Mouse (Mus musculus): ENCODE data around the gene Gm4070. TPM values are rescaled to one million over a fixed set of nuclear protein-coding genes. Genes with fewer than 3 reads are reported as not detected.
"Not testable (repeated sequence)": the region's sequence is repeated elsewhere in the genome, so short reads cannot be mapped to it uniquely, and the experiment has no call there.

Gm4070 gene
- 0.34 TPM in 1 of 2 replicates, not detected in the other for polyA plus RNA-seq (2014; fragmentation: Nextera tagmentation; extraction: Ambion mirVana)

DNA sequence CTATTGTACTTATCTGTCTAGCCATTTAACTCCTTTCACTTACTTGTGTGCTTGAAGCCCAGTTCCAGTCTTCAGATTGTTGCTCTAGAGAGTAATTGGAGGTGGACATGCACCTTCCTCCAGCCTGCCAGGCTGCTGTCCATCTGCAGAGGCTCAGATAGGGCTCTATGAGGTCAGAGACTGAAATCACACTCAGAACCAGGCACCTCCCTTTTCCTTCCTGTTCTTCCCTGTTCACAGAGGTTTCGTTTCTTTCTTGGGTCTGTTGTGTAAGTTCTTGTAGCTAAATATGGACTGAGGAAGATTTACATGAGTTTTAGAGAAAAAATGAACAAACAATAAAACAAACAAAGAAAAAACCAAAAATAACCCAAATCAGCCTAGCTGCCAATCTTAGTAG, at the start of gene Gm4070:
Gene Gm4070 (minus strand): TSS at position 156 of the 400 bp plus-strand sequence.
- not testable (repeated sequence) for H3K9ac ChIP-seq (replicated peaks; ENCODE audit: low read length); H3K27ac ChIP-seq (replicated peaks; ENCODE audit: low read depth, low read length); H3K9me3 ChIP-seq (replicated peaks; ENCODE audit: control insufficient read depth, low read length); DNase-seq (ENCODE audit: low spot score); H3K36me3 ChIP-seq (replicated peaks; ENCODE audit: control insufficient read depth, insufficient read depth, low read depth, low read length); H3K27me3 ChIP-seq (ENCODE audit: control insufficient read depth, insufficient read depth, low read length); H3K4me3 ChIP-seq (ENCODE audit: low read depth, low read length); ATAC-seq (replicated peaks; ENCODE audit: insufficient number of reproducible peaks, low FRiP score, low TSS enrichment, low read depth); H3K4me2 ChIP-seq (ENCODE audit: low read depth, low read length); H3K4me1 ChIP-seq (ENCODE audit: control insufficient read depth, insufficient read depth, low read length)
- 36% methylated on average over 1 of the region's 1 CpGs for WGBS

GRCm38 (mm10) chr7:105954540-105954939, 773 bp upstream of the Gm4070 start:
- ATAC-seq (replicated peaks; ENCODE audit: insufficient number of reproducible peaks, low FRiP score, low TSS enrichment, low read depth); H3K4me2 ChIP-seq (ENCODE audit: low read depth, low read length); H3K27ac ChIP-seq (replicated peaks; ENCODE audit: low read depth, low read length); H3K4me1 ChIP-seq (ENCODE audit: control insufficient read depth, insufficient read depth, low read length); H3K4me3 ChIP-seq (ENCODE audit: low read depth, low read length); DNase-seq (ENCODE audit: low spot score); H3K36me3 ChIP-seq (replicated peaks; ENCODE audit: control insufficient read depth, insufficient read depth, low read depth, low read length); H3K27me3 ChIP-seq (ENCODE audit: control insufficient read depth, insufficient read depth, low read length); H3K9ac ChIP-seq (replicated peaks; ENCODE audit: low read length); H3K9me3 ChIP-seq (replicated peaks; ENCODE audit: control insufficient read depth, low read length): not testable (repeated sequence)

DNA sequence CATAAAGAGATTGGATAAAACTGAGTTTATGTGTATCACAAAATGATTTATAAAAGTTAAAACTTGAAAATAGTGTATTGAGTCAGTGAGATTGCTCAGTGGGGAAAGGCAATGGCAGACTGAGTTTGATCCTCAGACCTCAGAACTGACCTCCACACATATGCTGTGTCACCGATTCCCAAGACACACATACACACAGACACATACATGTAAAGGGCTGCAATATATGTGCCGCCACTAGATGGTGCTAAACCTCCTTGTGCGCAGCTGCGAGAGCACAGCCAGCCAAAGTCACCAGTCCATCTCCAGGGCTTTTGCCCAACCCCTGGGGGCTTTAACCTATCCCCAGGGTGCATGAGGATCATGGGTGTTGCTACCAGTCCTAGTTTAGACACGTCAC, 1.4 kb downstream of the Gm4070 start:
- H3K4me3 ChIP-seq (ENCODE audit: low read depth, low read length); H3K27me3 ChIP-seq (ENCODE audit: control insufficient read depth, insufficient read depth, low read length); H3K36me3 ChIP-seq (replicated peaks; ENCODE audit: control insufficient read depth, insufficient read depth, low read depth, low read length); H3K4me1 ChIP-seq (ENCODE audit: control insufficient read depth, insufficient read depth, low read length); H3K9me3 ChIP-seq (replicated peaks; ENCODE audit: control insufficient read depth, low read length); H3K9ac ChIP-seq (replicated peaks; ENCODE audit: low read length); H3K27ac ChIP-seq (replicated peaks; ENCODE audit: low read depth, low read length); DNase-seq (ENCODE audit: low spot score); H3K4me2 ChIP-seq (ENCODE audit: low read depth, low read length): not testable (repeated sequence)
- WGBS = no CpG with 5 or more reads among the region's 5 CpGs
- ATAC-seq (replicated peaks; ENCODE audit: insufficient number of reproducible peaks, low FRiP score, low TSS enrichment, low read depth) = 0 out of 2 replicates have a peak, but pooled peaks have one; percentile 65

DNA sequence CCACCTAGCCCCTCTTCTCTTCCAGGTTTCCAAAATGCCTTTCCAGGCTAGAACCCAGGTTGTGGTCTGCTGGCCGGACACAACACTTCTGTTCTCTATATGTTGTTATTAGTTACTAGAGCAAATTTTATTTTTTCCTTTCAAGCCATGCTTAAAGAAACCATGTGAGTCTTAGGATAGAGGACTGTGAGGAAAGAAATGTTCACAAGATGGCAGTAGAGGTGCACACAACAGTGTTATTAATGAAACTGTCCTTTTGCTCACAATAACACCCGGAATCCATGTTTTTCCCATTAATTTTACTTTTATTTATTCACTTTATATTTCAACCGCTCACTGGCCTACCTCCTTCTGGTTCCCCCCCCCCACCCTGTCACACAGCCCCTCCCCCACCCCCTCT, 8.5 kb downstream of the Gm4070 start:
- not testable (repeated sequence) for H3K9ac ChIP-seq (replicated peaks; ENCODE audit: low read length); H3K27me3 ChIP-seq (ENCODE audit: control insufficient read depth, insufficient read depth, low read length); H3K4me1 ChIP-seq (ENCODE audit: control insufficient read depth, insufficient read depth, low read length); DNase-seq (ENCODE audit: low spot score); ATAC-seq (replicated peaks; ENCODE audit: insufficient number of reproducible peaks, low FRiP score, low TSS enrichment, low read depth); H3K9me3 ChIP-seq (replicated peaks; ENCODE audit: control insufficient read depth, low read length); H3K36me3 ChIP-seq (replicated peaks; ENCODE audit: control insufficient read depth, insufficient read depth, low read depth, low read length); H3K4me2 ChIP-seq (ENCODE audit: low read depth, low read length); H3K4me3 ChIP-seq (ENCODE audit: low read depth, low read length); H3K27ac ChIP-seq (replicated peaks; ENCODE audit: low read depth, low read length)
- WGBS = 100% methylated on average over 1 of the region's 3 CpGs

- WGBS = no CpG with 5 or more reads among the region's 1 CpGs
- not testable (repeated sequence) for H3K9me3 ChIP-seq (replicated peaks; ENCODE audit: control insufficient read depth, low read length); H3K4me1 ChIP-seq (ENCODE audit: control insufficient read depth, insufficient read depth, low read length); H3K4me2 ChIP-seq (ENCODE audit: low read depth, low read length); H3K27me3 ChIP-seq (ENCODE audit: control insufficient read depth, insufficient read depth, low read length); H3K9ac ChIP-seq (replicated peaks; ENCODE audit: low read length); DNase-seq (ENCODE audit: low spot score); ATAC-seq (replicated peaks; ENCODE audit: insufficient number of reproducible peaks, low FRiP score, low TSS enrichment, low read depth); H3K36me3 ChIP-seq (replicated peaks; ENCODE audit: control insufficient read depth, insufficient read depth, low read depth, low read length); H3K4me3 ChIP-seq (ENCODE audit: low read depth, low read length); H3K27ac ChIP-seq (replicated peaks; ENCODE audit: low read depth, low read length)
Observed at GRCm38 (mm10) chr7:105932132-105932531, 21.6 kb downstream of the Gm4070 start.

- not testable (repeated sequence) for H3K9me3 ChIP-seq (replicated peaks; ENCODE audit: control insufficient read depth, low read length); H3K9ac ChIP-seq (replicated peaks; ENCODE audit: low read length); DNase-seq (ENCODE audit: low spot score); H3K36me3 ChIP-seq (replicated peaks; ENCODE audit: control insufficient read depth, insufficient read depth, low read depth, low read length); H3K4me1 ChIP-seq (ENCODE audit: control insufficient read depth, insufficient read depth, low read length); H3K27me3 ChIP-seq (ENCODE audit: control insufficient read depth, insufficient read depth, low read length); H3K4me3 ChIP-seq (ENCODE audit: low read depth, low read length); H3K27ac ChIP-seq (replicated peaks; ENCODE audit: low read depth, low read length); H3K4me2 ChIP-seq (ENCODE audit: low read depth, low read length)
- WGBS = no CpG with 5 or more reads among the region's 2 CpGs
- 0 out of 2 replicates have a peak, but pooled peaks have one; percentile 34 for ATAC-seq (replicated peaks; ENCODE audit: insufficient number of reproducible peaks, low FRiP score, low TSS enrichment, low read depth)
Observed at GRCm38 (mm10) chr7:105883588-105884336, 70.0 kb downstream of the Gm4070 start.

GRCm38 (mm10) chr7:105879717-105880484, 73.9 kb downstream of the Gm4070 start:
- DNase-seq (ENCODE audit: low spot score); H3K27ac ChIP-seq (replicated peaks; ENCODE audit: low read depth, low read length); H3K4me2 ChIP-seq (ENCODE audit: low read depth, low read length); H3K36me3 ChIP-seq (replicated peaks; ENCODE audit: control insufficient read depth, insufficient read depth, low read depth, low read length); H3K9ac ChIP-seq (replicated peaks; ENCODE audit: low read length); H3K4me3 ChIP-seq (ENCODE audit: low read depth, low read length); H3K9me3 ChIP-seq (replicated peaks; ENCODE audit: control insufficient read depth, low read length); H3K27me3 ChIP-seq (ENCODE audit: control insufficient read depth, insufficient read depth, low read length); H3K4me1 ChIP-seq (ENCODE audit: control insufficient read depth, insufficient read depth, low read length); ATAC-seq (replicated peaks; ENCODE audit: insufficient number of reproducible peaks, low FRiP score, low TSS enrichment, low read depth): not testable (repeated sequence)
- WGBS = 80% methylated on average over 1 of the region's 2 CpGs
